Mouse (Mus musculus) megakaryocyte progenitor cell, adult 5-6 weeks (primary cell): ENCODE measurements around the gene Evi2a. TPM values are rescaled to one million over a fixed set of nuclear protein-coding genes. Genes with fewer than 3 reads are reported as not detected.

Experiments used
- ATAC-seq: replicated peaks from 2 replicates; pipeline ENCODE4 v1.8.0; 2016; ENCODE audit warnings: mild to moderate bottlenecking, moderate TSS enrichment, inconsistent platforms; ENCODE audit not compliant: poor library complexity
- total RNA-seq, 2 experiments: library from RNA; stranded (forward) in 1 of 2; stranded (reverse) in 1 of 2; fragments of 157-497, 149-512 nt in 1 of 2; fragments of 200-1000 nt in 1 of 2; gene quantifications; 2 replicates each; pipeline versions ENCODE4 v1.2.3 to v1.2.4; 2015 to 2017

The Evi2a gene
- 19.5 and 20.0 TPM in 2 replicates for total RNA-seq (2015)
- 17.5 and 24.0 TPM in 2 replicates for total RNA-seq (2017)

- ATAC-seq, result peak; percentile 45
Measured at GRCm38 (mm10) chr11:79530333-79530761, at the start of gene Evi2a, which contains the start of gene Evi2. TSS of gene Evi2a (minus strand) at chr11:79530609. TSS of gene Evi2 (minus strand) at chr11:79530589.

- ATAC-seq, result peak; percentile 95
Measured at GRCm38 (mm10) chr11:79577741-79578140, 47.3 kb upstream of the Evi2a start.

GRCm38 (mm10) chr11:79575383-79576073, 45.1 kb upstream of the Evi2a start:
- no peak for ATAC-seq

GRCm38 (mm10) chr11:79573836-79574235, 43.4 kb upstream of the Evi2a start:
- ATAC-seq, result peak; percentile 49

- peak; percentile 44 for ATAC-seq
Measured at GRCm38 (mm10) chr11:79570319-79570718, 39.9 kb upstream of the Evi2a start.

GRCm38 (mm10) chr11:79568197-79568911, 37.9 kb upstream of the Evi2a start:
- ATAC-seq, result no peak

- no peak for ATAC-seq
Measured at GRCm38 (mm10) chr11:79566947-79567346, 36.5 kb upstream of the Evi2a start.

GRCm38 (mm10) chr11:79563493-79563892, 33.1 kb upstream of the Evi2a start:
- no peak for ATAC-seq

- ATAC-seq, result no peak
Measured at GRCm38 (mm10) chr11:79560536-79560935, 30.1 kb upstream of the Evi2a start.

GRCm38 (mm10) chr11:79552622-79553021, 22.2 kb upstream of the Evi2a start:
- ATAC-seq, result peak; percentile 68

GRCm38 (mm10) chr11:79536293-79536692, 5.9 kb upstream of the Evi2a start:
- ATAC-seq, result no peak

- ATAC-seq, result peak; percentile 27; the same call in 1 of the 2 replicates
Measured at GRCm38 (mm10) chr11:79535554-79535953, 5.1 kb upstream of the Evi2a start.

GRCm38 (mm10) chr11:79533950-79534690, 3.7 kb upstream of the Evi2a start:
- no peak for ATAC-seq

- peak; percentile 64 for ATAC-seq
Measured at GRCm38 (mm10) chr11:79533311-79533710, 2.9 kb upstream of the Evi2a start.

- ATAC-seq, result no peak
Measured at GRCm38 (mm10) chr11:79531485-79531884, 1.1 kb upstream of the Evi2a start.

GRCm38 (mm10) chr11:79530774-79531173, 365 bp upstream of the Evi2a start:
- no peak for ATAC-seq

GRCm38 (mm10) chr11:79529736-79530135, 673 bp downstream of the Evi2a start:
- no peak for ATAC-seq

- ATAC-seq, result no peak
Measured at GRCm38 (mm10) chr11:79529226-79529625, 1.2 kb downstream of the Evi2a start.

- no peak for ATAC-seq
Measured at GRCm38 (mm10) chr11:79528601-79529000, 1.8 kb downstream of the Evi2a start.

GRCm38 (mm10) chr11:79527739-79528384, 2.5 kb downstream of the Evi2a start:
- peak; percentile 70 for ATAC-seq
